Mouse (Mus musculus) mouse embryonic stem cell (cell line): ENCODE data around the gene Tbc1d14.

ENCODE experiments used
- in situ Hi-C, 2 experiments: fragments of 300-500 bp; cut with MboI; formaldehyde crosslinking; loops; 1 replicate in 1 of 2; 3 replicates in 1 of 2; pipeline ENCODE4 v1.14.3; 2019 to 2020; ENCODE audit warnings: low sequenced_read_pairs in 2 of 2, low pct_unique_long_range_greater_than_20kb in 1 of 2, mixed read lengths in 1 of 2; ENCODE audit not compliant: unreplicated experiment in 1 of 2

The Tbc1d14 gene

GRCm38 (mm10) chr5:36593176-36593575 is at the start of gene Tbc1d14:
Gene Tbc1d14 (minus strand): TSS chr5:36593276.
- in situ Hi-C loops: no loop called here

GRCm38 (mm10) chr5:36625612-36626011 is 32.5 kb upstream of the Tbc1d14 start:
- in situ Hi-C loops: no loop called here

DNA sequence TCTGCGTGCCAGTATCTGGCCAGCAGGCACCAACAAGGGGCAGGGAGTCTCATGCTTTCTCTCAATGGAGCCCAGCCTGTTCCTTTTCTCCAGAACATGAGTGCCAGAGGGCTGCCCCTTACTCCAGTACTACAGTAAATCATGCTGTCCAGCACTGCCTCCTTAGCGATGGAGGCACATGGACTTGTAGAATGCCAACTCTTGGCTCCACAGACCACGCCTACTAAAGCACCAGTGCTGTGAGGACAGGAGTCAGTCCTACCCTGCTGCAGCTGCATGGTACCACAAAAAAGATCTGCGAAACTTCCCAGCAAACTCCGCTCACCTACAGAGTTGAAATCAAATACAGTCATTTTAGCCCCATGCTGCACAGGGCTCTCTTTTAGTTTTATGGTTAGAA is 30.6 kb upstream of the Tbc1d14 start:
- in situ Hi-C loops: no loop called here

GRCm38 (mm10) chr5:36621058-36621449 is 28.0 kb upstream of the Tbc1d14 start:
- in situ Hi-C loops: no loop called here

DNA sequence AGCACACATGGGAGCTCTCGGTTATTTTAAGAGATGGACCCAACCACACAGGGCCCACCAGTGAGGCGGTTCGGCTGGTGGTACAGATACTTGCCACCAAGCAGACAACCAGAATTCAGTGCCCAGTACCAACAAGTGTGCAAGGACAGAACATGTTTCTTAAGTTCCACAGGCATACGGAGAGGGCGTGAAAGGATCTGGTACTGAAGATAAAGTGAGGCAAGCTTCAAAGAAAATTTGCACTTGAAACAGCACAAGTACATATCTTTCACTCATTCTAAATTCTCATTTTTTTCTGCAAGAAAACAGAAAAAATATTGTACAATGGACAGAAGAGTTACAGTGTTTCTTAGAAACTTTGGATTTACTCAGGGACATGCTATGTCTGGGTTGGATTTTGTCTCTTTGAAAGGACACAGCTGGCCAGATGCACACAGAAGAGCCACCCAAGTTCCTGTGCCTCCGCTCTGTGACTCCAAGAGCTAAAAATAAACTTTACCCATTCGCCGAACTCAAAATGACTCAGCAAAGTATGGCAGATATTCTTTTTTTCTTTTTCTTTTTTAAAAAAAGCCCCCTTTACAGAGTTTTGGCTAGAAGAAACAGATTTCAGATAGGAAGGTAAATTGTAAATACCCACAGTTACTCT is 27.5 kb upstream of the Tbc1d14 start:
- in situ Hi-C loops: no loop called here

- in situ Hi-C loops: no loop called here
Observed at GRCm38 (mm10) chr5:36618890-36619289, 25.8 kb upstream of the Tbc1d14 start.

GRCm38 (mm10) chr5:36618356-36618755 is 25.3 kb upstream of the Tbc1d14 start:
- in situ Hi-C loops: no loop called here

DNA sequence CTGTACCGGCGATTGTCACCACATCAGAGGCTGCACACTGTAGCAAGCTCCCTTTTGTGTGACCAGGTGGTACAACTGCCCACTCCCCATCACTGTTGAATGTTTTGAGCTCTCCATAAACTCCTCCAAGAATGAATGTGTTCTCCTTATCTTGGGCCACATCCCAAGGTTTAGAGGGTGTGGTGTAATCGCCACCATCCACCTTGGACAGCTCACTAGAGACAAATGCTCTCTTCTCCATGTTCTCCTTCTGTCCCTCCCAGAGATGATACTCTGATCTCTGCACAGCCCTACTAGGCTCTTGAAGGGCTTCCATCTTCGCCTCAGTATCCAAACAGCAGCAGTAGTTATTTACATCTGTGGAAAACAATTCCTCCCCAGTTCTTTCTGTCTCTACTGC is 21.0 kb upstream of the Tbc1d14 start:
- in situ Hi-C loops: no loop called here

DNA sequence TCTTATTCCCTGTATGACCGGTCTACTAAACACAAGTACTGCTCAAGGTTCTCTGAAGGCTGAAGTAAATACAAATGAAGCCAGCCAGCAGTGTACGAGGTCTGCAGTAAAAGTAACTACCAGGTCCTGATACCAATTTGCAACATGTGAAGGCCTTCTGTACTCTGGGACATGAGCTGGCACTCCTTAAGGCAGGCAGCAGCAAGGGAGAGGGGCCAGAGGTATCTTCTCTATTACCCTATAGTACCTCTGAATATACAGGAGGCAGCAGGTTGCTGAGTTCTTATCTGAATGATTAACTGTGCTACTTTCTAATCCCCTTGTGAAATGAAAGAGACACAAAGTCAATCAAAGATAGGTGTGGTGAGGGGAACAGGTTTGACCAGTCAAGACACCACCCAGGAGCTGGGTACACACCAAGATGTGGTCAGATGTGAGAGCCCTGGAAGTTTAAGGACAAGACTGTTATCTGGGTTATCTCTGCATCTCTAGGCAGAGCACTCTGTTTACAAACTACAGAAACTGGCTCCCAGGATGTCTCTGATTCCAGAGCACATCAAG is 15.9 kb upstream of the Tbc1d14 start:
- in situ Hi-C loops: no loop called here

- in situ Hi-C loops: loop anchor here (5.0 kb wide), 1 partner anchor 139 kb away; no protein-coding TSS in a partner anchor
Observed at GRCm38 (mm10) chr5:36603031-36603430, 10.0 kb upstream of the Tbc1d14 start.

GRCm38 (mm10) chr5:36602028-36602427 is 9.0 kb upstream of the Tbc1d14 start:
- in situ Hi-C loops: loop anchor here (5.0 kb wide), 1 partner anchor 140 kb away; no protein-coding TSS in a partner anchor

- in situ Hi-C loops: loop anchor here (5.0 kb wide), 1 partner anchor 141 kb away; no protein-coding TSS in a partner anchor
Observed at GRCm38 (mm10) chr5:36601492-36601891, 8.4 kb upstream of the Tbc1d14 start.

DNA sequence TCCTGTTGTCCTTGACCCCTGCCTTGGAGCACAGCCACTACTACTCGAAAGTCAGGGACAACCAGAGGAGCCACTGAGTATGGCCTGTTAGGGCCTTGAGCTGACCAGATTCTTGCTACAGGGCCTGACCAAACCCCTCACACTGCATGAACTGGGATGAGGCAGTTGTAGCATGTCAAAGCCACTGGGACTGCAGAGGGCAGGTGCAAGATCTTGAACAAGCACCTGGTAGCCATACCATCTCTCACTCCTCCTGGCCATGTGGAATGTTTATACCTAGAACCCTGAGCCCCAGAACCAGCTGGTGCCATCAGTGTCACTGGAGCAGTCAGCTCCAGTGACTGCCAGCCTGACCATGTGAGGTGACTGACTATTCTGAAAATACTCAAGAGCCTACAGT is 5.8 kb upstream of the Tbc1d14 start:
- in situ Hi-C loops: no loop called here

DNA sequence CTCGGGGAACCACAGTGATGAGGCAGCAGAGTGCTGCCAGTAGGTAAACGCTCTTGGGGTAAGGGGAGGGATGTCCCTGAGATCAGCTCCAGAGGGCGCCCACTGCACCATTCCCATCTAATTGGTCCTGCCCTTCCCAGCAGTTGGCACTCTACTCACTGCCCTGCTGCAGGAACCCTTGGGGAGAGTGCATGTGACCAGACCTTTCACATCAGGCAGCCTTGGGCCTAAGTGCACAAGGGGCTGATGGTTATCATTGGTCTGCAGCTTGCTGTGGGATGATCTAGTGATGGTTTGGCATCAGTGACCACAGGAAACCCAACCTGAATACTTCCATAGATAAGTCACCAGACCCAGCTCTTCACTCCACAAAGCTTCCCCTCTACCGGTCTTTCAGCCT is 4.6 kb upstream of the Tbc1d14 start:
- in situ Hi-C loops: no loop called here

DNA sequence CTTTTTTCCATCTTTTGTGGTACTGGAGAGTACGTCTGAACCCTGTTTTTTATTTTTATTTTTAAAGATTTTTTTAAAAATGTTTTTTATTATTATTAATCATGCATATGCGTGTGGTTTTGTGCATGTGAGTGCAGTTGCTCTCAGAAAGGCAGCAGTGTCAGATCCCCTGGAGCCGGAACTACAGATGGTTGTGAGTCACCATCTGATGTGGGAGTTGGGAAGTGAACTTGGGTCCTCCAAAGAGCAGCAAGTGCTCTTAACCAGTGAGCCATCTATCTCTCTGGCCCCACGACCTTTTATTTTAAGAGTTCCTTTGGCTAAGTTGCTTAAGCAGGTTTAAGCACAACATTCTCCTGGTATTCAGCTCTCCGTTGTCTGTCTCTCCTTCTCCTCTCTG is 3.1 kb upstream of the Tbc1d14 start:
- in situ Hi-C loops: no loop called here

- in situ Hi-C loops: no loop called here
Observed at GRCm38 (mm10) chr5:36595115-36595514, 2.0 kb upstream of the Tbc1d14 start.

DNA sequence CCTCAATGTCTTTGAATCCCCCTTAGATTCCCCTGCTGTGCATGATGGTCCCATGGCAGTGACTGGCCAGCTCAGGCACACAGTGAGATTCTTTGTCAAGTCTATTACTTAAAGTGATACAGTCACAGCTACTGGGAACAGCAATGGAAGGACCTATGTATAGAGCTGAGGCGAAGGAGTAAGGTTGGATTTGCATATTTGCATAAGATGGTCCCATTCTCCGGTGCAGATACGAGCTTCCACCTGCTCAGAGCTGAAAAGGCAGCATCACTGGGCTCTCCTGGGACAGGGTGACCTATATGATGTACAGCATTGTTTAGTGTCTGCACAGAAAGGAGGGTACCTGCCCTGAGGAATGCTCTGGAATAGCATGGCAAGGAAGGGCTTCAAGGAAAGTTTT is 1.3 kb upstream of the Tbc1d14 start:
- in situ Hi-C loops: no loop called here

- in situ Hi-C loops: no loop called here
Observed at GRCm38 (mm10) chr5:36590499-36590920, 2.6 kb downstream of the Tbc1d14 start.

DNA sequence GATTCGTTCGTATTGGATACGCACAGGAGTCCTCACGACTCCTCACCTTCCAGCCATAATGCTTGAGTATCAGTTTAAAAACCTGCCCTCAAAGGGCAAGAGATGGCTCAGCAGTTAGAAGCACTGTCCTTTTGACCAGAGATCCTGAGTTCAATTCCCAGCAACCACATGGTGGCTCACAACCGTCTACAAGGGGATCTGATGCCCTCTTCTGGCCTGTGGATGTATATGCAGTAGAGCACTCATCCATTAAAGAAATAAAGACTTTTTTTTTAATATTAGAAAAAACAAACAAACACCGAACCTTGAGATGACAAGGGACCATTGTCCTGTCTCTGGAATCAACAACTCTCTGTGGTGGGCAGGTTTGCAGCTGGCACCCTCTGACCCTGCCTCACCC is 8.8 kb downstream of the Tbc1d14 start:
- in situ Hi-C loops: loop anchor here (5.0 kb wide), 3 partner anchors 52 to 102 kb away; partner anchors contain the start of genes Ccdc96 (in 2 of the 2) and Tada2b (in 2 of the 2)
